Mouse (Mus musculus) C2C12 (cell line): ENCODE measurements around the gene Arhgap31. TPM values are rescaled to one million over a fixed set of nuclear protein-coding genes. Genes with fewer than 3 reads are reported as not detected.

Experiments used
- H3K27me3 ChIP-seq: one replicate; pipeline ENCODE4 v1.6.1; 2011; ENCODE audit not compliant: control insufficient read depth, insufficient read depth, insufficient read length
- H3K36me3 ChIP-seq: one replicate; pipeline ENCODE4 v1.6.1; 2011; ENCODE audit not compliant: control insufficient read depth, insufficient read depth
- H3K4me3 ChIP-seq: one replicate; pipeline ENCODE4 v1.5.1; 2011; ENCODE audit warnings: mild to moderate bottlenecking, control low read depth; ENCODE audit not compliant: poor library complexity, insufficient read depth, severe bottlenecking
- H3K79me2 ChIP-seq: one replicate; pipeline ENCODE4 v1.6.1; 2011; ENCODE audit not compliant: control insufficient read depth, insufficient read depth
- H3K79me3 ChIP-seq: one replicate; pipeline ENCODE4 v1.6.1; 2011; ENCODE audit warnings: low read depth, control low read depth
- H3ac ChIP-seq: one replicate; pipeline ENCODE3; 2011; ENCODE audit warnings: low read depth; ENCODE audit not compliant: control insufficient read depth, insufficient read length
- CEBPB ChIP-seq: IDR thresholded peaks from one replicate; pipeline ENCODE4 v1.6.1; 2011; ENCODE audit warnings: low read depth, mild to moderate bottlenecking, control low read depth, moderate library complexity
- CTCF ChIP-seq: IDR thresholded peaks from one replicate; pipeline ENCODE4 v1.5.1; 2011; ENCODE audit not compliant: control insufficient read depth, insufficient read depth, insufficient read length
- FOSL1 ChIP-seq: IDR thresholded peaks from one replicate; pipeline ENCODE4 v1.8.0; 2011; ENCODE audit warnings: mild to moderate bottlenecking, low read length; ENCODE audit not compliant: poor library complexity, insufficient read depth, severe bottlenecking
- MAX ChIP-seq: IDR thresholded peaks from one replicate; pipeline ENCODE4 v1.6.1; 2011; ENCODE audit warnings: mild to moderate bottlenecking, control low read depth
- MYOD1 ChIP-seq: IDR thresholded peaks from one replicate; pipeline ENCODE4 v1.6.1; 2011; ENCODE audit warnings: low read depth; ENCODE audit not compliant: control insufficient read depth, insufficient read length
- MYOG ChIP-seq: IDR thresholded peaks from one replicate; pipeline ENCODE4 v1.6.1; 2011; ENCODE audit not compliant: control insufficient read depth, insufficient read length; ENCODE audit errors: extremely low read depth
- USF1 ChIP-seq: IDR thresholded peaks from one replicate; pipeline ENCODE4 v1.6.1; 2011; ENCODE audit warnings: low read depth, mild to moderate bottlenecking, control low read depth, moderate library complexity
- polyA plus RNA-seq: library from polyadenylated mRNA; unstranded; fragments of >200 nt; fragmentation: generic; extraction: Trizol; gene quantifications from one replicate; pipeline ENCODE4 v1.2.1, GENCODE M21; 2012; ENCODE audit warnings: missing spikeins

The Arhgap31 gene
- polyA plus RNA-seq, 1 experiment = 15.7 TPM

GRCm38 (mm10) chr16:38672370-38672769, 40.7 kb downstream of the Arhgap31 start:
- Histone ChIP-seq H3K4me3 (no peak overlapping the region), H3K79me2 (peaks cover 65% of the 10 kb centered on the region), H3K27me3 (no peaks in the 10 kb centered on the region), H3K36me3 (no peaks in the 10 kb centered on the region), H3ac (no peak overlapping the region), H3K79me3 (peaks cover 11% of the 10 kb centered on the region)
- TF ChIP-seq CEBPB = no peak
- TF ChIP-seq MYOD1 = no peak
- TF ChIP-seq MYOG = no peak

GRCm38 (mm10) chr16:38670621-38671390, 42.3 kb downstream of the Arhgap31 start:
- Histone ChIP-seq H3K79me3 (peaks cover 7% of the 10 kb centered on the region), H3K79me2 (peaks cover 65% of the 10 kb centered on the region), H3K36me3 (no peaks in the 10 kb centered on the region), H3K4me3 (no peak overlapping the region), H3K27me3 (no peaks in the 10 kb centered on the region), H3ac (no peak overlapping the region)
- TF ChIP-seq USF1 (no peak), CTCF (no peak), MYOD1 (no peak), MAX (no peak), MYOG (no peak), FOSL1 (no peak), CEBPB (no peak)

- H3K27me3 ChIP-seq = no peaks in the 10 kb centered on the region
- H3K36me3 ChIP-seq = no peaks in the 10 kb centered on the region
- no peak overlapping the region for H3ac ChIP-seq
- peaks cover 63% of the 10 kb centered on the region for H3K79me2 ChIP-seq
- TF ChIP-seq FOSL1 = no peak
- no peak for TF ChIP-seq MAX
- no peak for TF ChIP-seq CTCF
- no peak for TF ChIP-seq MYOG
- no peak for TF ChIP-seq MYOD1
- peaks cover 4% of the 10 kb centered on the region for H3K79me3 ChIP-seq
- H3K4me3 ChIP-seq = no peak overlapping the region
These were observed 44.0 kb downstream of the Arhgap31 start for GRCm38 (mm10) chr16:38668871-38669675.

GRCm38 (mm10) chr16:38666523-38666922, 46.6 kb downstream of the Arhgap31 start:
- Histone ChIP-seq H3K4me3 (no peak overlapping the region), H3ac (no peak overlapping the region), H3K27me3 (no peaks in the 10 kb centered on the region), H3K79me2 (peaks cover 68% of the 10 kb centered on the region), H3K36me3 (no peaks in the 10 kb centered on the region), H3K79me3 (peaks cover 9% of the 10 kb centered on the region)
- TF ChIP-seq CEBPB (no peak), CTCF (no peak), MAX (no peak), USF1 (no peak), FOSL1 (no peak), MYOG (no peak), MYOD1 (no peak)

GRCm38 (mm10) chr16:38666016-38666415, 47.1 kb downstream of the Arhgap31 start:
- no peaks in the 10 kb centered on the region for H3K36me3 ChIP-seq
- peaks cover 73% of the 10 kb centered on the region for H3K79me2 ChIP-seq
- no peak overlapping the region for H3ac ChIP-seq
- H3K79me3 ChIP-seq = peaks cover 11% of the 10 kb centered on the region
- no peak overlapping the region for H3K4me3 ChIP-seq
- no peaks in the 10 kb centered on the region for H3K27me3 ChIP-seq
- TF ChIP-seq CEBPB (no peak), MYOG (no peak), USF1 (no peak), FOSL1 (no peak), MAX (no peak), MYOD1 (no peak), CTCF (no peak)
